Mouse (Mus musculus) C3H10T1/2 (cell line): ENCODE measurements around the gene Lias. TPM values are rescaled to one million over a fixed set of nuclear protein-coding genes. Genes with fewer than 3 reads are reported as not detected.

Experiments
- polyA plus RNA-seq, 2 experiments: library from polyadenylated mRNA; unstranded; fragments of >200 nt; fragmentation: generic; extraction: Trizol; gene quantifications; one replicate each; pipeline ENCODE4 v1.2.1; 2012; ENCODE audit warnings: missing spikeins in 2 of 2

The Lias gene
- polyA plus RNA-seq, result 10 to 100 TPM in 1 of 2 experiments, 1 to 10 TPM in 1; 5.1 to 19.4 TPM

DNA sequence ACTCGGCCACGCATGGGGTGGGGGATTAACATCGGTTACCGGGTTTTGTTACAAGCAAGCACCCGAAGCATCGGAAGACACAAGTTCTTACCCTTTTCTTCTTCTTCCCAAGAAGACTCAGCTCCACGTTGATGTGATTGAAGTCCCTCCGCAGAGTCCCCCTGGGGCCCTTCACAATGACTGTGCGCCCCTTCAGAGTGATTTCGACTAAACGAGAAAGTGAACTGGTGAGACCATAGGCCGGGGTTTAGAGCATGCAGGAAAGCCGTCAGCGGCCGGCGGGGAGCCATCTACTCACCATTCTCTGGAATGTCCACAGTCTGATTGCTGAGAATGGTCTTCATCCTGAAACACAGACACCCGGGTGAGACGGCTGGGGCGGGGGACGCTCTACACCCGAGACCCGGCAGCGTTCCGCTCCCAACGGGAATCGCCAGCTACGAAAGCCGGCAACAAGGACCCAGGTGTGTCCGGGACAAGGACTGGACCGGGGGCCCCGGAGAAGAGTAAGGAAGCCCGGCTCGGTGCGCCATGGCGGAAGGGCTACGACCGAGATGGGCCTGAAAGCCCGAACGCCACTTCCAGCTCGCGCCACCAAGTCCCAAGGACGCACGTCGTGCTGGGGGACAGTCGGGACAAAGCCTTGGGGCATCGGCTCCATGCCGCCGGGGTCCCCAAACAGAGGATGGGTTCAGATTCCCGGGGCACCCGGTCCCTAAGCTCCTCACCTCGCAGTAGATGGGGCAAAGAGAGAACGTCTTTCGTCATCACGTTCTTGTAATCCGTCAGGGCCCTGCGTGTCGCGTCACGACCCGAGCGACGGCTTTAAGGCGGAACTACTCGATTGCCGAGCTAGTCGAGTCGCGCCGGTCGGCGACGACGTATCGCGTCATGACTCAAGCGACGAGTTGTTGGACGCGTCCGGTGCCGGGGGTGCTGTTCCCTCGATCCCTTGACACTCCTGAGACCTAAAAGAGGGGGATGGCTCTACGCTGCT, at the start of gene Lias, which contains the start of gene Rpl9:
TSS of gene Lias (plus strand) at position 850 of the 997 bp plus-strand sequence.
TSS of gene Rpl9 (minus strand) at position 797 of the 997 bp plus-strand sequence.

GRCm38 (mm10) chr5:65348168-65348567, 43.1 kb upstream of the Lias start, which contains the start of gene Klb:
Gene Klb, plus strand, starts transcription at chr5:65348314.

DNA sequence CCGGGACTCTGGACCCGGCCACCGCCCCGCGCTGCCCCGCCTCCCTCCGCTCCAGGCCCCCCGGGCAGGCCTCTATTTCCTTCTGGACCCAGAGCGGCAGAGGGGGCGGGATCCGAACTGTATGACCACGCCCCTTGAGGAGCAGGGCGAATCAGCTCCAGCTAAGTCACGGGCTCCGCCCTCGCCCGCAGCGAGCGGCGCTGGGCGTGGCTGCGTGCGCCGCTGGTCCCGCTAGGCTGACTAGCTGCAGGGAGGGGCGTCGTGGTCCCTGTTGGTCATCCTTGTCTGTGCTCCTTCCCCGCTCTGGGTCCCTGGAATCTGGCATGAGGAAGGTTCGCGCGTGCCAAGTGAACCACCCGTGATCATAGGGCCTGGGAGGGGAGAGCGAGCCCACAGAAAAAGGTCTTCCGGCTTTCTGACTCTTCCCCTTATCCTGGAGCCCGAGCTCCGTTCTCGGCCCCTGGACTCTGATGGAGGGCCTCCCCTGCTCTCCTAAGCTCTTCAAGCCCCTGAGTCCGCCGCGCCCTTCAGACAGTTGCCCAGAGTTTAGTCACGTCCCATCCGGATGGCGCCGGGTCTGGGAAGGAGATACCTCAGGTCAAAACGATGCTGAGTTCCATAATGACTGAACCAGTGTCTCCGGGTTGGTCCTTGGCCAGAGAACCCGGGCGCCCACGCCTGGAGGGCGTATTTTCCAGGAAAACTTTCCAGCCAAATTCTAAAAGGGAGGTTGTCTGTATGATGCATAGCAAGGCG, 44.7 kb downstream of the Lias start, which contains the start of gene Ugdh:
TSS of gene Ugdh (minus strand) at position 144 of the 756 bp plus-strand sequence.

Other genes starting within 250 kb of the Lias start
- 10 to 100 TPM in 1 of 2 experiments, under 1 TPM in 1; 0.80 to 13.3 TPM for gene Wdr19, start 191.8 kb upstream of the Lias start, polyA plus RNA-seq
- 10 to 100 TPM in 1 of 2 experiments, 1 to 10 TPM in 1; 2.2 to 10.5 TPM for gene Rfc1, start 55.8 kb upstream of the Lias start, polyA plus RNA-seq
- gene Klb, start 43.2 kb upstream of the Lias start, polyA plus RNA-seq, result under 1 TPM; 0.01 to 0.06 TPM
- gene Rpl9, start 53 bp upstream of the Lias start, polyA plus RNA-seq, result 1,000 to 10,000 TPM; 2,406 to 3,209 TPM
- 10 to 100 TPM in 1 of 2 experiments, 1 to 10 TPM in 1; 9.1 to 47.1 TPM for gene Ugdh, start 44.5 kb downstream of the Lias start, polyA plus RNA-seq
- gene Gm43552, start 101.3 kb downstream of the Lias start, polyA plus RNA-seq, result not detected
- 10 to 100 TPM; 46.0 to 97.2 TPM for gene Smim14, start 145.7 kb downstream of the Lias start, polyA plus RNA-seq
- gene Ube2k, start 145.7 kb downstream of the Lias start, polyA plus RNA-seq, result 10 to 100 TPM; 36.8 to 50.9 TPM